Mouse (Mus musculus) right cerebral cortex, postnatal 4 days (tissue): Measurements from ENCODE around the gene Slc6a19.
"Not testable (repeated sequence)": the region's sequence is repeated elsewhere in the genome, so short reads cannot be mapped to it uniquely, and the experiment has no call there.

Source experiments
- DNase-seq: peaks from one replicate; pipeline ENCODE4 v3.0.0-alpha.2; 2022

Gene Slc6a19

GRCm38 (mm10) chr13:73711803-73712202 is 7.1 kb upstream of the Slc6a19 start:
- DNase-seq, result no peak

- no peak for DNase-seq
Measured at GRCm38 (mm10) chr13:73711221-73711620, 6.6 kb upstream of the Slc6a19 start.

- DNase-seq, result no peak
Measured at GRCm38 (mm10) chr13:73709491-73709890, 4.8 kb upstream of the Slc6a19 start.

GRCm38 (mm10) chr13:73703486-73703885 is 1.2 kb downstream of the Slc6a19 start:
- DNase-seq, result not testable (repeated sequence)

- DNase-seq, result no peak
Measured at GRCm38 (mm10) chr13:73702776-73703175, 1.9 kb downstream of the Slc6a19 start.

GRCm38 (mm10) chr13:73701161-73701883 is 3.3 kb downstream of the Slc6a19 start:
- no peak for DNase-seq

- DNase-seq, result no peak
Measured at GRCm38 (mm10) chr13:73700554-73700953, 4.1 kb downstream of the Slc6a19 start.

GRCm38 (mm10) chr13:73699714-73700113 is 5.0 kb downstream of the Slc6a19 start:
- DNase-seq, result no peak

GRCm38 (mm10) chr13:73696529-73696928 is 8.1 kb downstream of the Slc6a19 start:
- DNase-seq, result no peak

- DNase-seq, result no peak
Measured at GRCm38 (mm10) chr13:73694972-73695371, 9.7 kb downstream of the Slc6a19 start.

- no peak for DNase-seq
Measured at GRCm38 (mm10) chr13:73693333-73693732, 11.3 kb downstream of the Slc6a19 start.

GRCm38 (mm10) chr13:73692249-73692868 is 12.3 kb downstream of the Slc6a19 start:
- peak; percentile 55 for DNase-seq

- no peak for DNase-seq
Measured at GRCm38 (mm10) chr13:73688934-73689333, 15.7 kb downstream of the Slc6a19 start.

GRCm38 (mm10) chr13:73687601-73688000 is 17.1 kb downstream of the Slc6a19 start:
- no peak for DNase-seq

GRCm38 (mm10) chr13:73685502-73685901 is 19.2 kb downstream of the Slc6a19 start:
- DNase-seq, result no peak

GRCm38 (mm10) chr13:73684412-73684811 is 20.3 kb downstream of the Slc6a19 start:
- DNase-seq, result no peak

- DNase-seq, result no peak
Measured at GRCm38 (mm10) chr13:73683682-73684081, 21.0 kb downstream of the Slc6a19 start.

- DNase-seq, result no peak
Measured at GRCm38 (mm10) chr13:73682226-73682625, 22.4 kb downstream of the Slc6a19 start.

- no peak for DNase-seq
Measured at GRCm38 (mm10) chr13:73680394-73680793, 24.3 kb downstream of the Slc6a19 start.

- DNase-seq, result no peak
Measured at GRCm38 (mm10) chr13:73679311-73679710, 25.4 kb downstream of the Slc6a19 start.

GRCm38 (mm10) chr13:73677853-73678252 is 26.8 kb downstream of the Slc6a19 start, which contains the start of gene Slc6a18:
TSS of gene Slc6a18 (minus strand) at chr13:73678023.
- no peak for DNase-seq

GRCm38 (mm10) chr13:73675161-73675560 is 29.5 kb downstream of the Slc6a19 start:
- DNase-seq, result no peak

- DNase-seq, result no peak
Measured at GRCm38 (mm10) chr13:73660163-73660695, 44.4 kb downstream of the Slc6a19 start.

- no peak for DNase-seq
Measured at GRCm38 (mm10) chr13:73658953-73659352, 45.7 kb downstream of the Slc6a19 start.
